Mouse (Mus musculus): ENCODE results near the gene Agr3.

Agr3 gene

GRCm38 (mm10) chr12:35925402-35925801 lies at the start of gene Agr3:
Gene Agr3 (plus strand): TSS chr12:35925620.
- DNase-seq (ENCODE audit: low spot score), result no peak

- DNase-seq (ENCODE audit: low spot score), result no peak
Measured at GRCm38 (mm10) chr12:35884892-35885558, 40.4 kb upstream of the Agr3 start.

- DNase-seq (ENCODE audit: low spot score), result no peak
Measured at GRCm38 (mm10) chr12:35889383-35889782, 36.0 kb upstream of the Agr3 start.

GRCm38 (mm10) chr12:35890756-35891155 lies 34.7 kb upstream of the Agr3 start:
- DNase-seq (ENCODE audit: low spot score), result no peak

GRCm38 (mm10) chr12:35894304-35894900 lies 31.0 kb upstream of the Agr3 start:
- DNase-seq (ENCODE audit: low spot score), result peak; percentile 39

GRCm38 (mm10) chr12:35895875-35896763 lies 29.3 kb upstream of the Agr3 start:
- peak; percentile 73 for DNase-seq (ENCODE audit: low spot score)

GRCm38 (mm10) chr12:35896764-35897282 lies 28.6 kb upstream of the Agr3 start:
- no peak for DNase-seq (ENCODE audit: low spot score)

GRCm38 (mm10) chr12:35910632-35911031 lies 14.8 kb upstream of the Agr3 start:
- DNase-seq (ENCODE audit: low spot score), result no peak

GRCm38 (mm10) chr12:35915813-35916212 lies 9.6 kb upstream of the Agr3 start:
- DNase-seq (ENCODE audit: low spot score), result no peak

GRCm38 (mm10) chr12:35916467-35916866 lies 9.0 kb upstream of the Agr3 start:
- DNase-seq (ENCODE audit: low spot score), result no peak

- DNase-seq (ENCODE audit: low spot score), result no peak
Measured at GRCm38 (mm10) chr12:35918031-35918430, 7.4 kb upstream of the Agr3 start.

GRCm38 (mm10) chr12:35927804-35928203 lies 2.4 kb downstream of the Agr3 start:
- no peak for DNase-seq (ENCODE audit: low spot score)

- no peak for DNase-seq (ENCODE audit: low spot score)
Measured at GRCm38 (mm10) chr12:35932816-35933215, 7.4 kb downstream of the Agr3 start.

- DNase-seq (ENCODE audit: low spot score), result no peak
Measured at GRCm38 (mm10) chr12:35951757-35952156, 26.3 kb downstream of the Agr3 start.

- DNase-seq (ENCODE audit: low spot score), result no peak
Measured at GRCm38 (mm10) chr12:35957235-35957634, 31.8 kb downstream of the Agr3 start.

GRCm38 (mm10) chr12:35966098-35966767 lies 40.8 kb downstream of the Agr3 start:
- DNase-seq (ENCODE audit: low spot score), result no peak

- DNase-seq (ENCODE audit: low spot score), result no peak
Measured at GRCm38 (mm10) chr12:35966768-35967141, 41.3 kb downstream of the Agr3 start.

GRCm38 (mm10) chr12:35975898-35976297 lies 50.5 kb downstream of the Agr3 start:
- DNase-seq (ENCODE audit: low spot score), result no peak

GRCm38 (mm10) chr12:35977633-35978246 lies 52.3 kb downstream of the Agr3 start:
- DNase-seq (ENCODE audit: low spot score), result no peak

GRCm38 (mm10) chr12:35979625-35980024 lies 54.2 kb downstream of the Agr3 start:
- no peak for DNase-seq (ENCODE audit: low spot score)

GRCm38 (mm10) chr12:35981732-35982360 lies 56.4 kb downstream of the Agr3 start:
- DNase-seq (ENCODE audit: low spot score), result no peak
